Mouse (Mus musculus) cerebellum, adult 11-12 months (tissue): ENCODE measurements at regions not wholly inside any gene's neighbourhood (a gene's known extent, or its start where the extent isn't known, plus 50 kb on each side); places are given as distances from the start of the nearest gene placed in this dataset.
A peak's percentile ranks its signal among the peaks of the same experiment; 100 is the strongest.

ENCODE experiments used
- DNase-seq: peaks from one replicate; pipeline ENCODE4 v3.0.0; 2022

- peak; percentile 4 for DNase-seq
Measured at GRCm38 (mm10) chr1:27169278-27169677, 482.0 kb upstream of the 4931408C20Rik start.
